Mouse (Mus musculus) frontal cortex, postnatal 25 days (tissue): ENCODE data around the gene Vstm5.
A peak's percentile ranks its signal among the peaks of the same experiment; 100 is the strongest.
"Not testable (repeated sequence)": the region's sequence is repeated elsewhere in the genome, so short reads cannot be mapped to it uniquely, and the experiment has no call there.

Experiments used
- DNase-seq, 2 experiments: peaks; one replicate each; pipeline ENCODE4 v3.0.0; 2022; ENCODE audit warnings: low spot score in 2 of 2

Gene Vstm5

DNA sequence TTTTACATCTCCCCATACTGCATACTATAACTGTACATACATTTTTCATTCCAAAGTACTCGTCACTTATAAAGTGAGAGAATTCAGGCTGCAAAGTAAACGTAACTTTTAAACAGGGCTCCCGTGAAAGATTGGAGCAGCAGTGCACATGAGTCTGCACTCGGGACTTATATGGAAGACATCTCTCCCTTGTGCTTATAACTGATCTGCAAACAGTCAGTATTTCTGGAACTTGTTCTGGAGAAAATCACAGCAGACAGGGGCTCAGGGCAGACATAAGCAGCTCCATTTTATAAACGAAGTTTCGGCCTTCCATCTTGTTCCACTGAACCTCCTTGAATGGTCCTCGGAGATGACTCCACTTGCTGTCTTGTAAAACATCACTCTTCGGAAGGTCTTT is 23.1 kb downstream of the Vstm5 start:
- DNase-seq, result no peak

DNA sequence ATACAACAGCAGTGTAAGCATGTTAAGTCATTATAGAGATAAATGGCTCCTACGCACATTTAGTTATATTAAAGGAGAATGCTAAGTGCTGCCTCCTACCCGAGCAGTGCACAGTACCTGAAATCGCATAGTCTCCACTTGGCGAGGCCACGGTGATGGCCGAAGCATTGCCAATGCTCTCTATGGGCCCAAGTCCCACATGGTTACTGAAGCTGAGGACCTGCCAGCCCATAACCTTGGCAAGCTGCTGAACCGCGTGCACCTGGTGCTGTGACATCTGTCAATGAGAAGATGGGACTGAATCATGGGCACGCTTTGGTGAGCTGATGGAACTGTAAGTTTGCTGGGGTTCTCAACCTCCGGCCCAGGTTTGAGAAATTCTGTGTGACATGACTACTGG is 24.6 kb downstream of the Vstm5 start:
- DNase-seq, result no peak

DNA sequence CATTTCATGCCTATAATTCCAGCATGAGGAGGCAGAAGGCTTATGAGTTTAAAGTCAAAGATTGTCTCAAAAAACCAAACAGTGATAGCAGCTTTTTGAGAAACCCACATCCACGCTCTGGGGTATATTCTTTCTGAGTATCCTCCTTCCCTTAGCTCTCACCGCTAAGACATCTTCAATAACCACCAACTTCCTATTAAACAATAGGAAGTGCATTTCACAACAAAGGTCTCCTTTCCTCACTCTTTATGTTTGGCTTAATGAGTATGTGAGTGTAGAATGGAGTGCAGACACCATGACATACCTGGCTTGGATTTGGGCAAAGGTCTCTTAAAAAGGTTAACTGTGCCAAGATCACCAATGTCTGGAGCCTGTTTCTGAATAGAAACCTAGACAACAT is 35.1 kb downstream of the Vstm5 start:
- DNase-seq, result no peak

DNA sequence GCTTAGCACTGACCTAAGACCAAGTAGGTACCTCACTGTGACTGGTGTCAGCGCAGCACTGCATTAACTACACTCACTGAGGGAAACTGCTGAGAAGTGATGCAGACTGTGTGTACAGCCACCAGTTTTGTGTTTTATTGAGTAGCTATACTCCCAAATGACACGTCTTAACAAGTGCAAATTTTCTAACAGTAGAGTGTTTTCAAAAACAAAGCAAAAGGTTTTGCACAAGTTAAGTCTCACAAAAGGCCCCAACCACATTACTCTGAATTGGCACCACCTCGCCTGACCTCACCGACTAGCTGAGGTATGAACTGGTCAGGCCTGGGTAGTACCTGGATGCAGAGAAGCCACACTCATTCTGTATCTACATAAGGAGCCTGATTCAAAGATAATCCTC is 38.0 kb downstream of the Vstm5 start:
- no peak for DNase-seq

DNA sequence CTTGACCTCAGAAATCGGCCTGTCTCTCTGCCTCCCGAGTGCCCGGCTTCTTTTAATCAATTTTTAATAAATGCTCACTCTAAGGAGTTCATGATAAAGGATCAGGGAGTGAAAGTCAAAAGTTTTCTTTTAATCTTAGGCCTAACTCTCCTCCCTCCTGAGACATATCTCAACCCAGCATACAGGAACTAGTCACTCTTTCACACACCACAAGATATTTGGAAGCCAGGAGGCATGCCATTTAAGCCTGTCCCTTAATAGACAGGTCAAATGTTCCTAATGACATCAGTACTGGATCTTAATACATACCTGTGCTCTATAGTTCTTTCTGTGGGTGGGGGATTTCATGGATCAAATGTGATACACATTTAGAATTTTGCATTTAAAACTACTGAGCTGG is 39.5 kb downstream of the Vstm5 start:
- no peak for DNase-seq

DNA sequence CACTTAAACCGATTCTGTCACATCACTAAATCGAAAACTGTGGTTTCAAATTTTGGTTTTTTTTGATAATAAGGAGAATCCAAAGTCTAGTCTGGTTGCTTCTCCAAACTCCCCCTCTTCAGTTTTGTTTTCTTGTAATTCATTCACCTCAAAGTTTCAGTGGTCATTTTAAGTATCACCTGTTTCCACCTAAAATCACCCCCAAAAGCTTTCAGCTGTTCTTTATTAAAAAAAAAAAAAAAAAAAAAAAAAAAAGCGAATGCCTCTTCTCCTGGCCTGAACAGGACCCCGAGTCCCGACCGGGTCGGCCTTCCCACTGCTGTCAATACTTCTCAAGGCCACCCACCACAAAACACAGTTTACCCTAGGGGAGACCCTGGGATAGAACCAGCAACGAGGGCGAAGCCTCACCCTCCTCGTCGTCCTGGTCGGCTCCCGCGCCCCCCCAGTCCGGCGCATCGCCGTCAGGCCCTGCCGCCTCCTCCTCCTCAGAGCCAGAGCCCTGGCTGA is 40.3 kb downstream of the Vstm5 start:
- no peak for DNase-seq

DNA sequence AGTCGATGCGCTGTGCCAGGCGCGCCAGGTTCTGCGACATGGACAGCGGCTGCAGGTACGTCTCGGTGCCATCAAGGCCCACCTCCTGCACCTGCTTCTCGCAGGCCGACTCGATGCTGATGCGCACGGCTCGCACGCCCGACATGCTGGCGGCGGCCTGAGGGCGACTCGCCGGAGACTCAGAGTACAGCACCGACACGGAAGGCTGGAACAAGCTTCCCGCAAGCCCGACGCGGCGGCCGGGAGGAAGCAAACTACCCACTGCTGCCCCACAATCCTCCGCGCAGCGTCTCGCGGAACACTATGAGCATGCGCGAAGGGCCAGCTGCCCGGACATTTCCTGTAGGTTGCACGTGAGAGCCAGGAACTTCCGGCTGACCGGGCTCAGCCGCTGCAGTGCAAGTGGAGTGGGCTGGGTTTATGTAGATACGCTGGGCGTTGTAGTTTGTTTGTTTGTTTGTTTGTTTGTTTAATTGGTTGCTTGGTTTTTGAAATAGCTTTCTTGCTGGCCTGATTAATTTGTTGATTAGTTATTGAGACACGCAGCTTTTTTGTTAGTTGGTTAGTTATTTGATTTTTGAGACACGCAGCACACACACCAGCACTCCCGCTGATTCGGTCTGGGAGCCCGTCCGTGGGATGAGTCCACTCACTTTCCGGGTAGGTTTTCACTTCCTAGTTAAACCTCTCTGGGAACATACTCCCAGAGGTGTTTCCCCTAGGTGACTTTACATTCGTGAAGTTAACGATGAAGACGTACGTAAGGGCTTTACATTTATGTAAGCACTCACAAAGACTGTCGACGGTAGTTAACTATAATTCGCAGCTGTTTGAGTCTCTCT is 41.0 kb downstream of the Vstm5 start, which contains the start of gene Med17:
Med17 (minus strand) TSS at position 283 of the 842 bp plus-strand sequence.
- DNase-seq, result peak; percentile 82 to 92

DNA sequence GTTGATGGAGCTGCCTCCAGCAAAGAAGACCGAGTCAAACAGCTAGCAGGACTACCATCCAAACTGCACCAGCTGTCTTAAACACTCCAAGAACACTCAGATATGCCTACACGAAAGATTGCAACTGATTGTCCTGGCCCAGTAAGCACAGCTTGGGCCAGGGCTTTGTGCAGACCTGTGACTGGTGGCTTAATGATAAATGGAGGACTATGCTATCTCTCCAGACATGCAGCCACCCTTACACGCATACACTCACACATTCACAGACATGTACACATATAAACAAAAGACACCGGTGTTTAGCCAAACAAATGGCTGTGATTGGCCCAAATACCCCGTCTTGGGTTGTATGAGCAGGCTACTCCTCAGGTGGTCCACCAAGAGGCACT is 41.6 kb downstream of the Vstm5 start:
- DNase-seq, result no peak

DNA sequence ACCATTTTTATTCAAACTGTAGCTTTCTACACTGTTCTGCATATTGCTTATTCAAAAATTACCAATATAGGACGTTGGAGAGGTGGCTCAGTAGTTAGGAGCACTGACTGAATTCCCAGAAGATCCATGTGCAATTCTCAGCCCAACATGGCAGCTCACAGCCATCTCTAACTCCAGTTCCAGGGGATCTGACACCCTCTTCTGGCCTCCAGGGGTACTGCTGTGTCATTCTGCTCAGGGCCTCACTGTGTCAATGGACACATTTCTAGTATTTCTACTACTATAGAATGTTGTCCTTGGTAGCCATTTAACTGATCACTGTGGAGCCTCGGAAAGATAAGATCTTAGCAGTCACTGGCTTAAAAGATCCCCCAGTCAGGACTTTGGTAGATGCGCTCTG is 46.6 kb downstream of the Vstm5 start:
- no peak for DNase-seq

DNA sequence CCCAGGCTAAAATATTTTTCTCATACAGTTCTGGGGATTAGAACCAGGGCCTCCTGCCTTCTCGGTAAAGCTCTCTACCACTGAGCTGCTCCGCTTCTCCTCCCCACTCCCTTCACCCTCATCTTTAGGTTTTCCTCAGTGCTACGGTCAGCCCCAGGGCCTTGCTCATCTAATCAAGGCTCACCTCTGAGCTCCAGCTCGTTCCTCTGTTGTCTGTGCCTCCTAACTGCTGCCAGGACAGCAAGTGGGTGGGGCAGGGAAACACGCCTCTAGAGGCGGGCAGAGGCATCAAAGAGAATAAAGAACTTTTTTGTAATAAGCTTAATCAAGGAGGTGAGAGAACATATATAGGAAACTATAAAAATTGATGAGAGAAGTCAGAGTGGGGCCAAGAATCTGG is 49.0 kb downstream of the Vstm5 start:
- no peak for DNase-seq

DNA sequence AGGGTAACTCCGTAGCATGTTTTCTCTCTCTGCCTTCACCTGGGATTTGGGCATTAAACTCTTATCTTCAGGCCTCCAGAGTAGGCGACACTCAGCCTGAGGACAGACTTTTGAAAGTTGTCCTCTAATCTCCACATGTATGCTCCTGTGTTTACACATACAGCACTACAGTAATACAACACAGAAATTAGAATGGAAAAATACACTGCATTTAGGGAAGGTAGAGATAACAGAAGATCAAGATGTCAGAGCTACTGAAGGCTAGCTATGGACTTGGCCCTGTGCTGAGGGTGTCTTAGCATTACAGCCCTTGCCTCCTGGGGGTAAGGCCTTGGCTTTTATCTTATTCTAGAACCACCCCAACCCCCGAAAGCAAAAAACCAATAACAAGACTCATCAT is 49.6 kb downstream of the Vstm5 start:
- no peak for DNase-seq

DNA sequence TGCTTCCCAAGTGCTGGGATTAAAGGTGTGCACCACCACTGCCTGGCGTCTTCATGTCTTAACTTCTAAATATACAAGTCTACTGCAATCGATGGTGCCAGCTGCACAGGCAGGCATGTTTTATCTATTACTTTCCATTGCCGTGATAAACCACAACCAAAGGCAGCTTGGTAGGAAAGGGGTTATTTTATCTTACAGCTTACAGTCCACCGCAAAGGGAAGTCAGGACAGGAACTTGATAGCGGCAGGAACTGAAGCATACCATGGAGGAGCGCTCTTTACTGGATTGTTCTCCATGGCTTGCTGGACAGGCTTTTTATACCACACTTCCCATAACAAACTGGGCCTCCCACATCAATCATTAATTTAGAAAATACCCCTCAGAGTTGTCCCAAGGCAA is 50.4 kb downstream of the Vstm5 start:
- DNase-seq, result no peak

DNA sequence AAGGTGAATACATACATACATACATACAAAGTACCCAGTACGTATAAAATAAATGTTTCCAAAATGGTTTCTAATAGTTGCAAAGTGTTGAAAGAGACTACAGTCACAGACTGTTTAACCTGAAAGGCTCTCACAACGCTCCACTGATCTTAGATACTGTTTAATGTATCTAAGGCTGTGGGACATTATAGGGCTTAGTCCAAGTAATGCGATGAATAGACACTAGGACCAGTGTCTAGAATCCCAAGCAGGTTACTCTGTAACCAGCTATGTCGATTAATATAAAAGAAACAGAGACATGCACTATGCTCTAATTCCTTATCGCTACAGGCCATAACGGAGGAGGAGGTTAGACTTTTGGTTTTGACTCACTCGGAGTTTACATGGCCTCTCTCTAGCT is 58.3 kb downstream of the Vstm5 start:
- DNase-seq, result no peak

DNA sequence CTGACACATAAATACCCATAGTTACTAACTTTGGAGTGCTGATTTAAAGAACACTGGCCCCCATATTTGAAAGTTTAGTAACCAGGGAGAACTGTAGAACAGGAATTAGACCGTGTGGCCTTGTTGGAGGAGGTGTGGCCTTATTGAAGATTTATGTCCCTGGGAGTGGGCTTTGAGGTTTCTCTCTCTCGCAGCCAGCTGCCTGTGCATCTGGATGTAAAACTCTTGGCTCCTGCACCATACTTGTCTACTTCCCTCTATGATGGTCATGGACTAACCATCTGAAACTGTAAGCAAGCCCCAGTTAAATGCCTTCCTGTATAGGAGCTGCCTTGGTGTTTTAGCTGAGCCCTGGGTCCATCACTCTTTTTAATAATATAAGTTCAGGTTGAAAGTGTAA is 59.6 kb downstream of the Vstm5 start:
- DNase-seq, result no peak

DNA sequence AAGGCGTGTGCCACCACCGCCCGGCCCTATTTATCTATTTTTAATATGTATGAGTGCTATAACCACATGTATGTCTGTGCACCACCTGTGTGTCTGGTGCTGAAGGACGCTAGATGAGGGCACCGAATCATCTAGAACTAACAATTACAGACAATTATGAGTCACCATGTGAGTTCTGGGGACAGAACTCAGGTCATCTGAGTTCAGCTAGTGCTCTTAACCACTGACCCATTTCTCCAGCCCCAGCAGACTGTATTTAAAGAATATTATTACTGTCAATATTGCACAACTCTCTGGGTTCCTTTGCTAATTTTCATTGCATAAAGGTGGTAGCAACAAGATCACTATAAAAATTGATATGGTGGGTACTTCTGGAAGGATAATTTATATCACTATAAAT is 61.2 kb downstream of the Vstm5 start:
- DNase-seq, result no peak

DNA sequence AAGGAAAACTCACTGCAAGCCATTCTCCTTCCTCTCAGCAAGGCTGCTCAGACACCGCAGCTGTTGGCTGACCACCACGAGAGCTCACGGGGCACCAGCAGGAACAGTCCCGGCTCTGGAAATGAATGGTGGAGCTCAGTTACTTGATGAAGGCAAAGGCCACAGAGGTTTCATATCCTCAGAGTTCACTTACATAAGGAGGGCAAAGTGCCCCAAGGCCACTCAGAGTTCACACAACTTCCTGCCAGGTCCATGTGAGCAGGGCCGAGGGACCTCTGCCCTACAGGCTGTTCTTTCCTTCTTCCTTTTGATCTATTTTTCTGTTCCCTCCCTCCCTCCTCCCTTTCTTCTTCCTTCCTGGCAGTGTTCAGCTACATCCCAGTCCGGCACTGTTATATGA is 62.6 kb downstream of the Vstm5 start:
- DNase-seq, result no peak

DNA sequence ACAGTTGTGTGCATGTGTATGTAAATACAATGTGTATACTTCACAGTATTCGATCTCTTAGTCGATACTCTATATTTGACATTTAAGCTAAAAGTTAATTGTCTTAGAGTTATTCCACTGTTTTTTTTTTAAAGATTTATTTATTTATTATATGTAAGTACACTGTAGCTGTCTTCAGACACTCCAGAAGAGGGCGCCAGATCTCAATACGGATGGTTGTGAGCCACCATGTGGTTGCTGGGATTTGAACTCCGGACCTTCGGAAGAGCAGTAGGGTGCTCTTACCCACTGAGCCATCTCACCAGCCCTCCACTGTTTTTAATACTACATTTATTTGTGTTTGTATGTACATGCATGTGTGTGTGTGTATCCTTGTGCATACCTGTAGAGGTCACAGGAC is 63.2 kb downstream of the Vstm5 start:
- not testable (repeated sequence) for DNase-seq

DNA sequence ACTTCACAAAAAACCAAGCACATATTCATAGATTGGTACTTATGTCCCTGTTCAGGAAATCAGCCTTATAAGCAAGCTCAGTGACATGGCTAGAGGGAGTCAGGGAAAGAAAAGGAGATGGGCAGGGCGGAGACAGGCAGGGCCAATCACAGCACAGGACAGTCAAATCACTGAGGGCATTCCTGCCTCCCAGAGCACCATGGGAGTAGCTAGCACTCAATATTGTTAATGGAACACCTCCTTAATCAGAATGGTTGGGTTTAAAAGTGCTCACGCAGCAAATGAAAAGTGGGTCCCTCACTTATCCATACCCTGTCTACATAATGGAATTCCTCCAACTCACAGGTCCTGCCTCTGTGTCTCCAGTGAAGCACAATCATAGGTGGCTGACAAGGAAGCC is 64.0 kb downstream of the Vstm5 start:
- DNase-seq, result no peak

DNA sequence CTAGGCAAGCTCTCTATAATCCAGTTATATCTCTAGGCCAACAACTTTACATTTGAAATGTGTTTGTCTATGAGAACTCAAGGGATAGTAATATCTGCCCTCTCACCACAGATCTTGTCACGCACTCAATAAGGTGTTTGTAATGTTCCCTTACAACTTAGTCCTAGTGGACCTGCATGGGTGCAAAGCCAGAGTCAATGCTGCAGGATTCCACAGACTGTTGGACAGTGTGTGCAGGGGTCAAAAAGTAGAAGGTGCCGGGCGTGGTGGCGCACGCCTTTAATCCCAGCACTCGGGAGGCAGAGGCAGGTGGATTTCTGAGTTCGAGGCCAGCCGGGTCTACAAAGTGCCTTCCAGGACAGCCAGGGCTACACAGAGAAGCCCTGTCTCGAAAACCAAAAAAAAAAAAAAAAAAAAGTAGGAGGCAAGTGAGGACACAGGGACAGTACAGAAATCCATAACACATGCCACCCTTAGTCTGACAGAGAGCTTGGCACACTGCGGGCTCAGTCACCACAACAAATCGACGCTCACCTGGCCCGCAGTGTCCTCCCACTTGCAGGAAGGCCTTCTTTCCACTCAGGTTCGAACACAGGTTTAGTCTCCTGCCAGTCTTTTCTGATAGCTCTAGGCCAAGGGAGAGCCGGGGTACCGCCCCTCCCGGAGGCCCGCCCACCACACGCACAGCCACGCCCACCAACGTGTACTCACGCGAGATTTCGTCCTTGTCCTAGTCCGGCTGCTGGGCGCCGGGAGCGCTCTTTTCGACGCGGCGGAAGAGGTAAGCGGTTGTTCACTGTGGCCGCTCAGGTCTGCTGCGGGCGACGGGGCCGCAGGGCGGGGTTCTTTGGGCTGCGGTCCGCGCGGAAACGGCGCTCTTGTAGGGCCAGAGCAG is 66.9 kb downstream of the Vstm5 start, which contains the start of gene Taf1d:
Taf1d (plus strand) TSS at position 712 of the 895 bp plus-strand sequence.
- peak; percentile 88 to 95 for DNase-seq

DNA sequence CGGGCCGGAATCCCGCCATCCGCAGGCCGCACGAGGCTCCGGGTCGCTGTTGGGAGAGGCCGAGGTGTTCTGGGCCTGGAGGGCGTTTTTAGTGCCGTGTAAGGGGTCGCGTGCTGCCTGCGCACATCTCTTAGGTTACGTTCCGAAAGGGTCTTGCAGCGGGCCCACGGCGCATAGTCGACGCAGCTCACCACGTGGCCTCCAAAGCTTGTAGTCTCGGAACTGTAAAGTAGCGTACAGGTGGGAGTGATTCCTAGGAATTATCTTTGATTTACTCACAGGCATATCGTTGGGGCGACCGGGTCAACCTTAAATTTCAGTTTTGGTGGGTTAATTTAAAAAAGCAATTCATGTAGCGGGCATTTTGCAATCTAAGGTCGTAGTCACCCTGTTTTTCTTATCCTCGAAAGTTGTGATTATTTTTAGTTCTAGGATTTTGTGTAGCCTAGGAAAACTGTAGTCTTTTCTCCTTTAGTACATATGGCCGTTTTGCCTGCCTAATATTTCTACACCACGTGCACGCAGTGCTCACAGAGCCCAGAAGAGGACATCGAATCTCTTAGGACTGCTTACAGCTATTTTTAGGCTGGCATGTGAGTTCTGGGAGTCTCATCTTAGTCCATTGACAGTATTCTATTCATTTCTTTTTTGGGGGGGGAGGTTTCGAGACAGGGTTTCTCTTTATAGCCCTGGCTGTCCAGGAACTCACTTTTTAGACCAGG is 67.7 kb downstream of the Vstm5 start, which contains the start of gene 4931406C07Rik:
4931406C07Rik (minus strand) TSS at position 51 of the 722 bp plus-strand sequence.
- peak in 1 of 2 experiments; percentile 14 for DNase-seq

DNA sequence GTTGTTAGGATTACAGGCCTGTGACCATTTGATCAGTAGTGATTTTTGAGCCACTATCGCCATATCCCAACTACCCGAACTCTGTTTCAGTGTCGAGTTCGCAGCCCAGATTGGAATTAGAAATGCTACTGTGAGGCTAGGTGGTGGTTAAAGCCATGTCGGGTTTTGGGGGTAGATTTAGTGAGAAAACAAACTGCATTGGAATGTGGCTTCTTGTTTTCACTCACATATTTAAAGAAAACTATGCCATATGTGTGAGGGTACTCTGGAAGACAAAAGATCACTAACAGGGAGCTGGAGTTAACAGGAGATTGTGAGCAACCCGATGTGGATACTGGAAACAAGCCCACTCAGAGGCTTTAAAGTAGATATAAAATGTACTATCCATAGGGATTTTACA is 68.4 kb downstream of the Vstm5 start:
- DNase-seq, result no peak

DNA sequence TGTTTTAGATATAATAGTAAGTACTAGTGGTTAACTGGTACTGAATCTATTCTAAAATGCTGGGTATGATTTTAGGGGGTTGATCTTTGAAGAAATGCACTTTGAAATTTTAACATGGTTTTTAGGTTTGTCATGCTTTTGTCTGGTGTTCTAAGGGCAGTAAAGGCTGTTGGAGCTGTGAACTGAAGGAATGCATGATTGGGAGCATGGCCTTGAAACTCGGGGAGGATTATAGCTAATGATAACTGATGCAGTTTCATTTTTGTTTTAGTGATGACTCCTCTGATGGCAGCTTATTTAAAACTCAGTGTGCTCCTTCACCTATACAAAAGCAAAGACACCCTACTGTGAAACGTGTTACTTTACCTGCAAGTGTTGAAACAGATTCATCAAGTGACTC is 69.4 kb downstream of the Vstm5 start:
- DNase-seq, result no peak
